Mouse (Mus musculus): ENCODE measurements around the gene Ttc29. TPM values are rescaled to one million over a fixed set of nuclear protein-coding genes. Genes with fewer than 3 reads are reported as not detected.

Ttc29 gene
- polyA plus RNA-seq, 2 experiments, result 0.04 TPM; not detected in 1

DNA sequence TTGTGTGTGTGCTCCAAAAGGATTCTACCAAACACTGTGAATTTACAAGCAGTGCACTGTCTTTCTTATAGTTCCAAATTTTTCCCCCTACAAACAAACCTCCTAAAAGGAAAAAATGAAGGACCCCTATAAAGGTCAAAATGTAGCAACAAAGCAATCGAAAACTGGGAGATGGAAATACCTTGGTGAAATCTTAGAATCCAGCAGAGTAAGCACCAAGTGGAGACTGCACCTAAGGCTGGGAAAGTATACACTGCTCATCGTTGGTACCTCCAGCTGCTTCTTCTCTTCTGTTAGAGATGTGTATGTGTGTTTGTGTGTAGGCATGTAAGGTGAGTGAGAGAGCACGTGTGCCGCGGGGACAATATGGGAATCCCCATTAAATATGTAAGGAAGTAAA, 220.2 kb downstream of the Ttc29 start:
- H3K4me1 ChIP-seq (ENCODE audit: control insufficient read depth, insufficient read depth, low read length), result peaks cover 7% of the 10 kb centered on the region; the same call in 1 of the 2 replicates
- H3K36me3 ChIP-seq (ENCODE audit: control insufficient read depth, insufficient read depth, low read length), result no peaks in the 10 kb centered on the region
- no peak overlapping the region for H3K27ac ChIP-seq (replicated peaks; ENCODE audit: low read depth, low read length)
- peaks cover 82% of the 10 kb centered on the region for H3K27me3 ChIP-seq (ENCODE audit: control insufficient read depth, insufficient read depth, low read length)
- ATAC-seq (ENCODE audit: low FRiP score, low read depth), result no peak
- H3K4me3 ChIP-seq (replicated peaks; ENCODE audit: low read length), result no peak overlapping the region
- 18% methylated on average over 5 of the region's 5 CpGs for WGBS
- DNase-seq (ENCODE audit: low spot score), result no peak
- H3K4me2 ChIP-seq (replicated peaks; ENCODE audit: low read depth, low read length, severe bottlenecking), result no peak overlapping the region
- no peaks in the 10 kb centered on the region for H3K9me3 ChIP-seq (ENCODE audit: control insufficient read depth, low read length)
- no peak overlapping the region for H3K9ac ChIP-seq (ENCODE audit: low read depth, low read length, severe bottlenecking)
- TF ChIP-seq POLR2A (IDR thresholded peaks at IDR 0.05; ENCODE audit: borderline replicate concordance, extremely low read depth, insufficient read depth, insufficient read length), result no peak

DNA sequence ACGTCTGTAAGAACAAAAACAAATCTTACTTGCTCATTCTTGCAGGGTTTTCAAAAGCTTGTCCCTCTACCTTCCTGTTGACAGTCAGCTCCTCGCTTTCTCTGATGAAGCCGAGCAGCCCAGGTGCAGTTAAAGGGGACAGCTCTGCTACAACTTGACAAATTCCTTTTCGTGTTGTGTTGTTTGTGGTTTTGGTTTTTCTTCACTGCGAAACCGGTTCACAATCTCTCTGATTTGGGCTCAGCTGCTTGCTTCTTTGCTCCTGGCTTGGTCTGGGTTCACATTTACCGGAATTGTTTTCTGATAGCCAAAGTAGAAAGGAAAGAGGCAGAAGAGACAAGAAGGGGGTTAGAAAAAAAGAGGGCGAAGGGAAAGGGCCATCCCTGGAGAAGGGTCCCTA, 221.2 kb downstream of the Ttc29 start:
- no peak overlapping the region for H3K4me2 ChIP-seq (replicated peaks; ENCODE audit: low read depth, low read length, severe bottlenecking)
- 5% methylated on average over 8 of the region's 8 CpGs for WGBS
- H3K4me3 ChIP-seq (replicated peaks; ENCODE audit: low read length), result no peak overlapping the region
- H3K4me1 ChIP-seq (ENCODE audit: control insufficient read depth, insufficient read depth, low read length), result peaks cover 7% of the 10 kb centered on the region; the same call in 1 of the 2 replicates
- ATAC-seq (ENCODE audit: low FRiP score, low read depth), result no peak
- H3K27me3 ChIP-seq (ENCODE audit: control insufficient read depth, insufficient read depth, low read length), result peaks cover 85% of the 10 kb centered on the region
- no peaks in the 10 kb centered on the region for H3K9me3 ChIP-seq (ENCODE audit: control insufficient read depth, low read length)
- no peak overlapping the region for H3K27ac ChIP-seq (replicated peaks; ENCODE audit: low read depth, low read length)
- TF ChIP-seq POLR2A (IDR thresholded peaks at IDR 0.05; ENCODE audit: borderline replicate concordance, extremely low read depth, insufficient read depth, insufficient read length), result no peak
- no peak for DNase-seq (ENCODE audit: low spot score)
- no peaks in the 10 kb centered on the region for H3K36me3 ChIP-seq (ENCODE audit: control insufficient read depth, insufficient read depth, low read length)
- no peak overlapping the region for H3K9ac ChIP-seq (ENCODE audit: low read depth, low read length, severe bottlenecking)

DNA sequence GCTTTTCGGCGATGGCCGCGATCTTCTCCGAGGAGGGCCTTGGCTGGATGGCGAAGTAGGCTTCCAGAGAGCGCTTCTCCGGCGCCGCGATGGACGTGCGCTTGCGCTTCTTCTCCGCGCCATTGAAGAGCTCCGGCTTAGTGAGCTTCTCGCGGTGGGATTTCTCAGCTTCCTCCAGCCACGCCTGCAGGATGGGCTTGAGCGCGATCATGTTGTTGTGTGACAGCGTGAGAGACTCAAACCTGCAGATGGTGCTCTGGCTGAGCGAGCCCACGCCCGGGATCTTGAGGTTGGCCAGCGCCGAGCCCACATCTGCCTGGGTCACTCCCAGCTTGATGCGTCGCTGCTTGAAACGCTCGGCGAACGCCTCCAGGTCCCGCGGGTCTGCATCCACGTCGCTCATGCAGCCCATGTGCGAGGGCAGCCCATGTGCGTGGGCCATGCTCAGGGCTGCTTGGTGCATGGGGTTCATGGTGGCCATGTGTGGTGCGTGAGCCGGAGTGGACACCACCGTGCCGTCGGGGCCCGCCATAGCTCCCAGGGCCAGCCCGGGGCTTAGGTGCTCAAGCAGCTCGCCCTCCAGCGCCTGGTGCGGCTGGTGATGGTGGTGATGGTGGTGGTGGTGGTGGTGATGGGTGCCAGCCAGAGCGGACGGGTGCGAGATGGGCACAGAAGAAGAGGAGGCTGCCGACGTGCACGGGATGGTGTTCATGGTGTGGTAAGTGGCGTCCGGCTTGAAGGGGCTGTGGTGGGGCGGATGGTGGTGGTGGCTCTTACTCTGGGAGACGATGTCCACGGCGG, 221.9 kb downstream of the Ttc29 start:
- H3K36me3 ChIP-seq (ENCODE audit: control insufficient read depth, insufficient read depth, low read length), result no peaks in the 10 kb centered on the region
- H3K4me3 ChIP-seq (replicated peaks; ENCODE audit: low read length), result peak overlapping the region; percentile 0
- no peak for DNase-seq (ENCODE audit: low spot score)
- no peak overlapping the region for H3K27ac ChIP-seq (replicated peaks; ENCODE audit: low read depth, low read length)
- no peak overlapping the region for H3K9ac ChIP-seq (ENCODE audit: low read depth, low read length, severe bottlenecking)
- 2% methylated on average over 58 of the region's 62 CpGs for WGBS
- H3K4me2 ChIP-seq (replicated peaks; ENCODE audit: low read depth, low read length, severe bottlenecking), result no peak overlapping the region
- ATAC-seq (ENCODE audit: low FRiP score, low read depth), result no peak
- H3K27me3 ChIP-seq (ENCODE audit: control insufficient read depth, insufficient read depth, low read length), result peaks cover 82% of the 10 kb centered on the region
- H3K4me1 ChIP-seq (ENCODE audit: control insufficient read depth, insufficient read depth, low read length), result peaks cover 7% of the 10 kb centered on the region; the same call in 1 of the 2 replicates
- TF ChIP-seq POLR2A (IDR thresholded peaks at IDR 0.05; ENCODE audit: borderline replicate concordance, extremely low read depth, insufficient read depth, insufficient read length), result no peak
- no peaks in the 10 kb centered on the region for H3K9me3 ChIP-seq (ENCODE audit: control insufficient read depth, low read length)

DNA sequence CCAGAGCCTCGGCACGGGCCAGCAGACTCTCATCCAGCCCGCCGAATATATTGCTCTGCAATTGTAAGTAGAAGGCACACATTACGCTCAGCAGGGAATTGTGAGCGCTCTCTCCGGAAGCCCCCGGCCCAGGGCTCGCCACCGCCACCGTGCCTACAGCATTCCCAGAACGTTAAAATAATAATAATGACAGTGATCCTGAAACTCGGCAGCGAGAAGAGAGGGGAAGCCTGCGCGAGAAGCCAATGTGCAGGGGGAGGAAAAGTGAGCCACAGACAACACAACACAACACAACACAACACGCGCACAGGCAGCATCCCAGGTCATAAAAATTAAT, 222.5 kb downstream of the Ttc29 start:
- H3K27ac ChIP-seq (replicated peaks; ENCODE audit: low read depth, low read length), result no peak overlapping the region
- no peak for ATAC-seq (ENCODE audit: low FRiP score, low read depth)
- peak overlapping the region; percentile 69 for H3K4me2 ChIP-seq (replicated peaks; ENCODE audit: low read depth, low read length, severe bottlenecking)

DNA sequence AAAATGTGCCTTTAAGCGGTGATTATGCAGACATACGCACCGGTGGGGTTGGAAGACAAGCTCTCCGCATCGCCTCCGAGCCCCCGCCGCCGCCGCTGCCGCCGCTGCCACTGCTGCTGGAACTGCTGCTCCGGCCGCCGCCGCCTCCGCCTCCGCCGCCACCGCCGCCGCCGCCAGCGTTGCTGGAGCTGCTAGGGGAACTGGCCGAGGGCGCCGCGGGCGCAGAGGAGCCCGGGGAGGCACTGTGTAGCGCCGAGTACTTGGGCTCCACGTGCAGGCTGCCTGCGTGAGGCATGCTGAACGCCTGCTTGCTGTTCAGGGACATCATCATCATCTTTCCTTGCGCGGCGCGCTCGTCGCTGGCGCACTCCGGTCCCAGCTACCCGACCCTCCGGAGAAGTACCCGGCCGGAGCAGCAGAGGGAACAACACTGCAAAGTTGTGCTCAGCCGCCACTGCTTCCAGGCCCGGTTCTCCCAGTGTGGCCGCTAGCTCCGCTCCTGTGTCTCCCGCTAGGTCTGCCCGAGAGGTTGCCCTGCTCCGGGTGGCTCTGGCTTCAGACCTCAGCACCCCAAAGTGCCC, 223.1 kb downstream of the Ttc29 start, which contains the start of gene Pou4f2:
Gene Pou4f2, minus strand, starts transcription at position 575 of the 581 bp plus-strand sequence.
- peak within 1 kb of the TSS; percentile 69 for H3K4me2 ChIP-seq (replicated peaks; ENCODE audit: low read depth, low read length, severe bottlenecking)
- H3K9me3 ChIP-seq (ENCODE audit: control insufficient read depth, low read length), result no peaks in the 10 kb centered on the region
- no peaks in the 10 kb centered on the region for H3K36me3 ChIP-seq (ENCODE audit: control insufficient read depth, insufficient read depth, low read length)
- DNase-seq (ENCODE audit: low spot score), result no peak
- TF ChIP-seq POLR2A (IDR thresholded peaks at IDR 0.05; ENCODE audit: borderline replicate concordance, extremely low read depth, insufficient read depth, insufficient read length), result no peak
- peaks cover 7% of the 10 kb centered on the region; the same call in 1 of the 2 replicates for H3K4me1 ChIP-seq (ENCODE audit: control insufficient read depth, insufficient read depth, low read length)
- peak within 1 kb of the TSS; percentile 39 for H3K4me3 ChIP-seq (replicated peaks; ENCODE audit: low read length)
- 1% methylated on average over 21 of the region's 54 CpGs for WGBS
- peaks cover 85% of the 10 kb centered on the region for H3K27me3 ChIP-seq (ENCODE audit: control insufficient read depth, insufficient read depth, low read length)
- H3K27ac ChIP-seq (replicated peaks; ENCODE audit: low read depth, low read length), result no peak within 1 kb of the TSS
- ATAC-seq (ENCODE audit: low FRiP score, low read depth), result no peak
- H3K9ac ChIP-seq (ENCODE audit: low read depth, low read length, severe bottlenecking), result no peak within 1 kb of the TSS

More for the DNA sequence above, 222.5 kb downstream of the Ttc29 start:
- DNase-seq (ENCODE audit: low spot score), result no peak
- Histone ChIP-seq H3K9ac (ENCODE audit: low read depth, low read length, severe bottlenecking) (no peak overlapping the region), H3K9me3 (ENCODE audit: control insufficient read depth, low read length) (no peaks in the 10 kb centered on the region), H3K4me1 (ENCODE audit: control insufficient read depth, insufficient read depth, low read length) (peaks cover 7% of the 10 kb centered on the region; the same call in 1 of the 2 replicates), H3K27me3 (ENCODE audit: control insufficient read depth, insufficient read depth, low read length) (peaks cover 84% of the 10 kb centered on the region), H3K4me3 (replicated peaks; ENCODE audit: low read length) (peak overlapping the region; percentile 39), H3K36me3 (ENCODE audit: control insufficient read depth, insufficient read depth, low read length) (no peaks in the 10 kb centered on the region)
- WGBS, result 2% methylated on average over 18 of the region's 18 CpGs
- no peak for TF ChIP-seq POLR2A (IDR thresholded peaks at IDR 0.05; ENCODE audit: borderline replicate concordance, extremely low read depth, insufficient read depth, insufficient read length)

All from limb, embryonic 14.5 days (tissue).